Mouse (Mus musculus): ENCODE data around the gene Rgs9. TPM values are rescaled to one million over a fixed set of nuclear protein-coding genes. Genes with fewer than 3 reads are reported as not detected.

The Rgs9 gene
- polyA plus RNA-seq, 1 experiment from 2014 or later, result 0.40 TPM

- Histone ChIP-seq H3K9me3 (replicated peaks; ENCODE audit: control insufficient read depth, low read length) (no peaks in the 10 kb centered on the region), H3K4me1 (ENCODE audit: control insufficient read depth, insufficient read depth, low read length) (no peaks in the 10 kb centered on the region), H3K4me3 (ENCODE audit: low read depth, low read length) (no peak overlapping the region), H3K36me3 (ENCODE audit: control insufficient read depth, insufficient read depth, low read length) (no peaks in the 10 kb centered on the region), H3K27me3 (ENCODE audit: control insufficient read depth, insufficient read depth, low read length) (no peaks in the 10 kb centered on the region; the same call in 1 of the 2 replicates), H3K27ac (ENCODE audit: low read depth, low read length) (no peak overlapping the region), H3K4me2 (no peak overlapping the region), H3K9ac (ENCODE audit: low read depth, low read length) (no peak overlapping the region)
- 60% methylated on average over 8 of the region's 8 CpGs for whole genome bisulfite sequencing (ENCODE audit: insufficient replicate concordance)
- ATAC-seq (replicated peaks; ENCODE audit: insufficient number of reproducible peaks, low FRiP score, low TSS enrichment), result no peak
Observed at GRCm38 (mm10) chr11:109320361-109320933, 22.5 kb upstream of the Rgs9 start.

GRCm38 (mm10) chr11:109319946-109320345 lies 22.0 kb upstream of the Rgs9 start:
- Histone ChIP-seq H3K9me3 (replicated peaks; ENCODE audit: control insufficient read depth, low read length) (no peaks in the 10 kb centered on the region), H3K4me2 (no peak overlapping the region), H3K9ac (ENCODE audit: low read depth, low read length) (no peak overlapping the region), H3K36me3 (ENCODE audit: control insufficient read depth, insufficient read depth, low read length) (no peaks in the 10 kb centered on the region), H3K4me3 (ENCODE audit: low read depth, low read length) (no peak overlapping the region), H3K4me1 (ENCODE audit: control insufficient read depth, insufficient read depth, low read length) (no peaks in the 10 kb centered on the region), H3K27me3 (ENCODE audit: control insufficient read depth, insufficient read depth, low read length) (no peaks in the 10 kb centered on the region; the same call in 1 of the 2 replicates), H3K27ac (ENCODE audit: low read depth, low read length) (no peak overlapping the region)
- no peak for ATAC-seq (replicated peaks; ENCODE audit: insufficient number of reproducible peaks, low FRiP score, low TSS enrichment)
- 75% methylated on average over 5 of the region's 5 CpGs for WGBS (ENCODE audit: insufficient replicate concordance)

- H3K9me3 ChIP-seq (replicated peaks; ENCODE audit: control insufficient read depth, low read length), result no peaks in the 10 kb centered on the region
- H3K27ac ChIP-seq (ENCODE audit: low read depth, low read length), result no peak overlapping the region
- ATAC-seq (replicated peaks; ENCODE audit: insufficient number of reproducible peaks, low FRiP score, low TSS enrichment), result no peak
- no peaks in the 10 kb centered on the region for H3K36me3 ChIP-seq (ENCODE audit: control insufficient read depth, insufficient read depth, low read length)
- no peak overlapping the region for H3K4me3 ChIP-seq (ENCODE audit: low read depth, low read length)
- no peak overlapping the region for H3K4me2 ChIP-seq
- H3K4me1 ChIP-seq (ENCODE audit: control insufficient read depth, insufficient read depth, low read length), result no peaks in the 10 kb centered on the region
- 80% methylated on average over 4 of the region's 4 CpGs for WGBS (ENCODE audit: insufficient replicate concordance)
- no peak overlapping the region for H3K9ac ChIP-seq (ENCODE audit: low read depth, low read length)
- no peaks in the 10 kb centered on the region; the same call in 1 of the 2 replicates for H3K27me3 ChIP-seq (ENCODE audit: control insufficient read depth, insufficient read depth, low read length)
Observed at GRCm38 (mm10) chr11:109319471-109319870, 21.5 kb upstream of the Rgs9 start.

GRCm38 (mm10) chr11:109316921-109317320 lies 19.0 kb upstream of the Rgs9 start:
- Histone ChIP-seq H3K9me3 (replicated peaks; ENCODE audit: control insufficient read depth, low read length) (no peaks in the 10 kb centered on the region), H3K27me3 (ENCODE audit: control insufficient read depth, insufficient read depth, low read length) (peaks cover 5% of the 10 kb centered on the region), H3K36me3 (ENCODE audit: control insufficient read depth, insufficient read depth, low read length) (no peaks in the 10 kb centered on the region), H3K27ac (ENCODE audit: low read depth, low read length) (no peak overlapping the region), H3K4me2 (no peak overlapping the region), H3K4me3 (ENCODE audit: low read depth, low read length) (no peak overlapping the region), H3K4me1 (ENCODE audit: control insufficient read depth, insufficient read depth, low read length) (no peaks in the 10 kb centered on the region), H3K9ac (ENCODE audit: low read depth, low read length) (no peak overlapping the region)
- WGBS (ENCODE audit: insufficient replicate concordance), result 32% methylated on average over 4 of the region's 4 CpGs
- ATAC-seq (replicated peaks; ENCODE audit: insufficient number of reproducible peaks, low FRiP score, low TSS enrichment), result no peak

- Histone ChIP-seq H3K27me3 (ENCODE audit: control insufficient read depth, insufficient read depth, low read length) (peaks cover 5% of the 10 kb centered on the region), H3K4me1 (ENCODE audit: control insufficient read depth, insufficient read depth, low read length) (no peaks in the 10 kb centered on the region), H3K9me3 (replicated peaks; ENCODE audit: control insufficient read depth, low read length) (no peaks in the 10 kb centered on the region), H3K4me2 (peak overlapping the region; percentile 50), H3K27ac (ENCODE audit: low read depth, low read length) (no peak overlapping the region), H3K36me3 (ENCODE audit: control insufficient read depth, insufficient read depth, low read length) (no peaks in the 10 kb centered on the region), H3K9ac (ENCODE audit: low read depth, low read length) (peak overlapping the region; percentile 58), H3K4me3 (ENCODE audit: low read depth, low read length) (peak overlapping the region; percentile 41)
- 13% methylated on average over 20 of the region's 20 CpGs for WGBS (ENCODE audit: insufficient replicate concordance)
- ATAC-seq (replicated peaks; ENCODE audit: insufficient number of reproducible peaks, low FRiP score, low TSS enrichment), result peak; percentile 72
Observed at GRCm38 (mm10) chr11:109311885-109312605, 14.1 kb upstream of the Rgs9 start.

DNA sequence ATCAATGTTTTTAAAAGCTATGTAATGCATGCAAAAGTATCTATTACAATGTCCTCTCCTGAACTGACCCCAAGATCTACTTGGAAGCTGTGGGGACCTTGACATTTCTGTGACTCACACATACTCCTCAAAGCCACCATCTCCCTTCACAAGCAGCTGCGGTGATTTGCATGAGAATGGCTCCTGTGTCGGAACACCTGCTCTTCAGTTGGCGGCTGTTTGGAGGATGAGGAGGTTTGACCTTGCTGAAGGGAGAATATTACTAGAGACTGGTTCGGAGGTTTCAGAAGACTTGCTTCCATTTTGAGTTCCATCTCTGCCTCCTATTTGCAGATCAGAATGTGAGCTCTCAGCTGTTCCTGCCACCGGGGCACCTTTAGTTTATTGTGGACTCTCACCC lies 7.8 kb upstream of the Rgs9 start:
- Histone ChIP-seq H3K4me2 (no peak overlapping the region), H3K36me3 (ENCODE audit: control insufficient read depth, insufficient read depth, low read length) (no peaks in the 10 kb centered on the region), H3K27me3 (ENCODE audit: control insufficient read depth, insufficient read depth, low read length) (no peaks in the 10 kb centered on the region), H3K4me1 (ENCODE audit: control insufficient read depth, insufficient read depth, low read length) (no peaks in the 10 kb centered on the region), H3K4me3 (ENCODE audit: low read depth, low read length) (no peak overlapping the region), H3K27ac (ENCODE audit: low read depth, low read length) (no peak overlapping the region), H3K9ac (ENCODE audit: low read depth, low read length) (no peak overlapping the region), H3K9me3 (replicated peaks; ENCODE audit: control insufficient read depth, low read length) (no peaks in the 10 kb centered on the region)
- 77% methylated on average over 5 of the region's 5 CpGs for WGBS (ENCODE audit: insufficient replicate concordance)
- ATAC-seq (replicated peaks; ENCODE audit: insufficient number of reproducible peaks, low FRiP score, low TSS enrichment), result no peak

DNA sequence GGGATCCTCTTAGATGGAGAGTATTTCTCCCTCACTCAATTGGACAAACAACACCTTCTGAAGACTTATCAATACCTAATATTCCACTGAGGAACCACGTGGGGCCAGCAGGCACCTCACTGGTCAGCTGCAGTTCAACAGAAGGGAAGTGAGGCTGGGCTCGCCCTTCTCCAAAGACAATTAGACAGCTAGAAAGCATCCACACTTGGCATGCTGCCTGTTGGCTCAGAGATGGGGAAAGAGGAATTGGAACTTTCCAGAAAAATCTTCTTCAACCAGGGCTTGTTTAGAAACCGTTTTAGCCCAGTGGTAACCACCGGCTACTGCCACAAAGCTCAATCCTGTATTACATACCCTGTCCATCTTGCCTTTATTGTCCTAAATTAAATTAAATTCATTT lies 4.4 kb upstream of the Rgs9 start:
- Histone ChIP-seq H3K4me3 (ENCODE audit: low read depth, low read length) (no peak overlapping the region), H3K9me3 (replicated peaks; ENCODE audit: control insufficient read depth, low read length) (no peaks in the 10 kb centered on the region), H3K4me2 (no peak overlapping the region), H3K36me3 (ENCODE audit: control insufficient read depth, insufficient read depth, low read length) (no peaks in the 10 kb centered on the region), H3K4me1 (ENCODE audit: control insufficient read depth, insufficient read depth, low read length) (no peaks in the 10 kb centered on the region), H3K27ac (ENCODE audit: low read depth, low read length) (no peak overlapping the region), H3K27me3 (ENCODE audit: control insufficient read depth, insufficient read depth, low read length) (peaks cover 6% of the 10 kb centered on the region), H3K9ac (ENCODE audit: low read depth, low read length) (no peak overlapping the region)
- whole genome bisulfite sequencing (ENCODE audit: insufficient replicate concordance), result 59% methylated on average over 4 of the region's 4 CpGs
- no peak for ATAC-seq (replicated peaks; ENCODE audit: insufficient number of reproducible peaks, low FRiP score, low TSS enrichment)

GRCm38 (mm10) chr11:109297031-109297430 lies 898 bp downstream of the Rgs9 start:
- H3K9me3 ChIP-seq (replicated peaks; ENCODE audit: control insufficient read depth, low read length), result no peaks in the 10 kb centered on the region
- H3K9ac ChIP-seq (ENCODE audit: low read depth, low read length), result no peak overlapping the region
- no peak overlapping the region for H3K4me2 ChIP-seq

GRCm38 (mm10) chr11:109292056-109292455 lies 5.9 kb downstream of the Rgs9 start:
- Histone ChIP-seq H3K4me1 (ENCODE audit: control insufficient read depth, insufficient read depth, low read length) (no peaks in the 10 kb centered on the region), H3K27ac (ENCODE audit: low read depth, low read length) (no peak overlapping the region), H3K4me3 (ENCODE audit: low read depth, low read length) (no peak overlapping the region), H3K9me3 (replicated peaks; ENCODE audit: control insufficient read depth, low read length) (no peaks in the 10 kb centered on the region), H3K27me3 (ENCODE audit: control insufficient read depth, insufficient read depth, low read length) (peaks cover 15% of the 10 kb centered on the region), H3K36me3 (ENCODE audit: control insufficient read depth, insufficient read depth, low read length) (no peaks in the 10 kb centered on the region), H3K9ac (ENCODE audit: low read depth, low read length) (no peak overlapping the region), H3K4me2 (no peak overlapping the region)
- no peak for ATAC-seq (replicated peaks; ENCODE audit: insufficient number of reproducible peaks, low FRiP score, low TSS enrichment)
- 72% methylated on average over 3 of the region's 3 CpGs for WGBS (ENCODE audit: insufficient replicate concordance)

More at GRCm38 (mm10) chr11:109297031-109297430, 898 bp downstream of the Rgs9 start:
- Histone ChIP-seq H3K4me3 (ENCODE audit: low read depth, low read length) (no peak overlapping the region), H3K36me3 (ENCODE audit: control insufficient read depth, insufficient read depth, low read length) (no peaks in the 10 kb centered on the region), H3K27ac (ENCODE audit: low read depth, low read length) (no peak overlapping the region), H3K4me1 (ENCODE audit: control insufficient read depth, insufficient read depth, low read length) (no peaks in the 10 kb centered on the region), H3K27me3 (ENCODE audit: control insufficient read depth, insufficient read depth, low read length) (peaks cover 22% of the 10 kb centered on the region)
- WGBS (ENCODE audit: insufficient replicate concordance), result 89% methylated on average over 7 of the region's 7 CpGs
- ATAC-seq (replicated peaks; ENCODE audit: insufficient number of reproducible peaks, low FRiP score, low TSS enrichment), result no peak

Measured in heart, embryonic 11.5 days (tissue).